Mouse (Mus musculus): ENCODE results near the gene Qdpr. TPM values are rescaled to one million over a fixed set of nuclear protein-coding genes. Genes with fewer than 3 reads are reported as not detected.

Gene Qdpr
- polyA plus RNA-seq, 1 experiment from 2014 or later: 68.6 TPM

DNA sequence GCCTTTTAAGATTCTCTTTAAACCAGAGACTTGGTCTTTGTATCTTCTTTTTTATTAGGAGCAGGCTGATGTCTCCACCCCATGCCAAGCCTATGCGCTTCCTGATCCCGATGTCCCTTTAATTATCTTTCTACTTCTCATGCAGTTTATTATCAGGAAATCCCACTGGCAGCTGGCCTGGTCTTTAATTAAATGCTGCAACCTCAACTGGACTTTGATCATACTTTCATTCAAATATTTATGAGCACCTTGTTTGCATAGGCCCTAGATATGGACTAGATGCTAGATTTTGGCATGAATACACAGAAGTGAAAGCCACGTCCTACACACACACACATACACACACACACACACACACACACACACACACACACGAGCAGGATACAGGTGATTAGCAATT lies 41.7 kb upstream of the Qdpr start:
- peaks cover 32% of the 10 kb centered on the region for H3K27me3 ChIP-seq
- in situ Hi-C loops (cut with MboI; ENCODE audit: low pct_unique_long_range_greater_than_20kb): loop anchor here (25.0 kb wide), 1 partner anchor 371 kb away; the partner anchor contains the start of gene Lcorl
- ATAC-seq (no peak), DNase-seq (ENCODE audit: low read depth, low spot score) (no peak)
- TF ChIP-seq CTCF (IDR thresholded peaks at IDR 0.05): no peak
- ChIA-PET POLR2A (interaction anchor here (1.0 kb wide), 1 partner anchor 12 kb away, joined by 4 read pairs; no protein-coding TSS in a partner anchor), CTCF (interaction anchor here (1.1 to 2.5 kb wide), 3 partner anchors 9 to 15 kb away, joined by 4 to 6 read pairs (median 6); no protein-coding TSS in a partner anchor)

DNA sequence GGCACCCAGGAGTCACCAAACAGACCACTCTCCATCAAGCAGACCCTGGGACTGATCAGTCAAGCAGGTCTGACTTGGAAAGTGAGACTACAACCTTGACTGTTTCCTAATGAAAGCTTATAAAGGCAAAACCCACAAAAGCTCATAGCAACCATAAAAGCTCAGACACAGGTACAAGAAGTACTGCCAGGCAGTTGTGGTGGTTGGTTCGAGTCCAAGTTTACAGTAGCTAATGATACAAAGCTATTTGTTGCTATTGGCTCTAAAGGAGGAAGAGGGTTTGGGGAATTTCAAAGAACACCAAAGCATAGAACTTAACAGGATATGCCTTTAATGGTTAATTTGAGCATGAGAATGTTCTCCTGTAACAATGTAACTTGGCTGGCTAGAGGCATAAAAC lies 33.6 kb upstream of the Qdpr start:
- ATAC-seq: no peak
- in situ Hi-C loops (cut with MboI; ENCODE audit: low pct_unique_long_range_greater_than_20kb): loop anchor here (25.0 kb wide), 1 partner anchor 379 kb away; the partner anchor contains the start of gene Lcorl
- TF ChIP-seq CTCF (IDR thresholded peaks at IDR 0.05): no peak
- peaks cover 31% of the 10 kb centered on the region for H3K27me3 ChIP-seq
- CTCF ChIA-PET: interaction anchor here (1.0 to 1.5 kb wide), 3 partner anchors 8 to 26 kb away, joined by 3 to 6 read pairs (median 3); no protein-coding TSS in a partner anchor
- POLR2A ChIA-PET: no interaction called here
- DNase-seq (ENCODE audit: low read depth, low spot score): no peak

DNA sequence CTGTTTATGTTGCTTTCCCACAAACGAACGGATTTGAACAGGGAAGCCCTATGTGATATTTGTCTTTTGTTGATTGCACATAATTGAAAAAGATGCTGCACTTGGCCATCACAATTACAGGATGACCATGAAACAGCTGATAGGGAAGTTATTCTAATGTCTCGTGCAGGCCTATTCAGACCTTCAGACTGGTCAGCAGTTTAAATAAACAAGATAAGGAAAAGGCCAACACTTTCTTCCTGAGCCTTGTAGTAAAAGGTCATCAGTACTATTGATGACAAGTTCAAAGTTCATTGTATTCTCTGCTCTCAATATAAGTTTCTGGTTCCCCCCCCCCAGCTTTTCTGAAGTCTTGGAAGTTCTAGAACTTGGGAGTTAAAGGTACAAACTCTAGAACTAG lies 32.6 kb upstream of the Qdpr start:
- TF ChIP-seq CTCF (IDR thresholded peaks at IDR 0.05): no peak
- POLR2A ChIA-PET: no interaction called here
- H3K27me3 ChIP-seq: peaks cover 20% of the 10 kb centered on the region
- CTCF ChIA-PET: interaction anchor here (1.0 to 1.4 kb wide), 2 partner anchors 9 to 28 kb away, joined by 3 to 6 read pairs; no protein-coding TSS in a partner anchor
- ATAC-seq: no peak
- no peak for DNase-seq (ENCODE audit: low read depth, low spot score)
- in situ Hi-C loops (cut with MboI; ENCODE audit: low pct_unique_long_range_greater_than_20kb): loop anchor here (25.0 kb wide), 1 partner anchor 380 kb away; the partner anchor contains the start of gene Lcorl

DNA sequence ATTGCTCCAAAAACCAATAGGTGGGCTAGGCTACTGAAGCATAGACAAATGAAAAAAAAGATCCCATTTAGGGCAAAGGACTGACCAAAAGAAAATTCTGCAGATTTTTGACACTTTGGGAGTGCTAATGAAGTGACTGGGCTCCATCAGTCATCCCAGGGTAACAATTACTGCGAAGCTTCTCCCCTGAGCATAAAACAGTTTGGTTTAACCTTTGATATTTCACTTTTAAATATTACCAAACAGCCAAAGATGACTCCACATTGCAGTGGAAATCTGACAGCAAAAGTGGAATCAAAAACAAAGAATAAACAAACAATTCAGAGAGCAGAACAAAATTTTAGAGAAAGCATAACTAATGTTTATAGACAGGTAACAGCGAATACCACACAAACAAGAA lies 31.1 kb upstream of the Qdpr start:
- CTCF ChIA-PET: interaction anchor here (1.4 to 1.8 kb wide), 3 partner anchors 10 to 187 kb away, joined by 3 to 4 read pairs (median 4); no protein-coding TSS in a partner anchor
- POLR2A ChIA-PET: no interaction called here
- in situ Hi-C loops (cut with MboI; ENCODE audit: low pct_unique_long_range_greater_than_20kb): loop anchor here (25.0 kb wide), 1 partner anchor 381 kb away; the partner anchor contains the start of gene Lcorl
- H3K27me3 ChIP-seq: peaks cover 13% of the 10 kb centered on the region
- TF ChIP-seq CTCF (IDR thresholded peaks at IDR 0.05): no peak
- ATAC-seq (no peak), DNase-seq (ENCODE audit: low read depth, low spot score) (no peak)

DNA sequence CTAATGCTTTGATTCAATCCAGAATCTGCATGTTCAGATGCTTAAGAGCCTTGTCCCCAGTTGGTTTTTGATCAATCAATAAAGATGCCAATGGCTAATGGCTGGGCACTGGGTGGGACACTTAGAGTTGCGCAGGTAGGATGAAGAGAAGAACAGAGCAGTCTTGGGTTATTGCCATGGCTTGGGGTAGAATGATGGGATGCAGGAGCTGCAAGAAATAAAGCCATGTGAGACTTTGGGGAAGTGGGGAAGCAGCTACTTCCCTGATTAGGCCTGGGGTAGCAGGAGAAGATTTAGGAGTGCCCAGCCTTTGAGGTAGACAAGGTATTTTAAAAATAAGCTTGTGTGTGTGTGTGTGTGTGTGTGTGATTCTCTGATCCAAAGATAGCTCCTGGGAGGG lies 30.0 kb upstream of the Qdpr start:
- TF ChIP-seq CTCF (IDR thresholded peaks at IDR 0.05): no peak
- CTCF ChIA-PET: interaction anchor here (1.4 kb wide), 1 partner anchor 188 kb away, joined by 3 read pairs; no protein-coding TSS in a partner anchor
- POLR2A ChIA-PET: interaction anchor here (1.3 kb wide), 1 partner anchor 12 kb away, joined by 4 read pairs; no protein-coding TSS in a partner anchor
- in situ Hi-C loops (cut with MboI; ENCODE audit: low pct_unique_long_range_greater_than_20kb): loop anchor here (25.0 kb wide), 1 partner anchor 382 kb away; the partner anchor contains the start of gene Lcorl
- DNase-seq (ENCODE audit: low read depth, low spot score) (no peak), ATAC-seq (no peak)
- peaks cover 8% of the 10 kb centered on the region for H3K27me3 ChIP-seq

DNA sequence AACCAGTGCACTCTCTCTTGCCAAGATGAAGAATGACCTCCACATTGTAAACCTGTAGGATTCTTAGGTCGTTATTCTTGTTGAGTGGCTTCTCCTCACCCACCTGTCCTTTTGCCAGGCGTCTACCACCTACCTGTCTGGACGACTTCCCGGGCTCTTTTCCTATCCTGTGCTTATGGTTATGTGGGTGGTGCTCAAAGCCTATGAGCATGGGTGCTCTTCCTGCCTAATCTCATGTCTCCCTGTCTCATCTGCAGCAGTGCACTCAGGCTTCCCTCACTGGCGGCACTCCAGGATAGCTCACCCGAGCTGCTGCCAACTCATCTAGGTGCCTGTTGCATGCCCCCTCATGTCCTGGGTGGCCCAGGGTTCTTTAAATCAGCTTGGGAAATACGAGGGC lies 27.6 kb upstream of the Qdpr start:
- DNase-seq (ENCODE audit: low read depth, low spot score): no peak
- in situ Hi-C loops (cut with MboI; ENCODE audit: low pct_unique_long_range_greater_than_20kb): loop anchor here (25.0 kb wide), 1 partner anchor 385 kb away; the partner anchor contains the start of gene Lcorl

DNA sequence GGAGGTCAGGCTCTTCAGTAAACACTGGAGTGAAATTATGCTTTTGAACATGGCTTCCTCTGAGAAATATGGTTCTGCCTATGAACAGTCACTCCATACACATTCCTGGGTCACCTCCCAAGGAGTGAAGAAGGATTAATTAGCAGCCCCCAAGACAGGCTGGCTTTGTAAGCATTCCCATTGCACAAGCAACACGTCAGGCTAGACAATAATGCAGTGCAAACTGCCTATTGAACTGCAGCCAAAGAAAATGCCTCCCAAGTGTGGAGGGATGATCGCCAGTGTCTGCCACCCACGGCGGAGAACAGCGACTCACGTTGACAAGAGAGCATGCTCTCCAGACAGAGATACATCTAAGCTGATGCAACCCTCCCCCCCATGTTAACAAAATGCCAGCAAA lies 26.3 kb upstream of the Qdpr start:
- TF ChIP-seq CTCF (IDR thresholded peaks at IDR 0.05): peak; percentile 6
- in situ Hi-C loops (cut with MboI; ENCODE audit: low pct_unique_long_range_greater_than_20kb): loop anchor here (25.0 kb wide), 1 partner anchor 386 kb away; the partner anchor contains the start of gene Lcorl
- ATAC-seq (peak; percentile 86), DNase-seq (ENCODE audit: low read depth, low spot score) (peak; percentile 81)
- H3K27me3 ChIP-seq: no peaks in the 10 kb centered on the region
- POLR2A ChIA-PET: interaction anchor here (1.0 kb wide), 1 partner anchor 38 kb away, joined by 3 read pairs; no protein-coding TSS in a partner anchor
- CTCF ChIA-PET: interaction anchor here (1.2 to 1.5 kb wide), 3 partner anchors 14 to 192 kb away, joined by 4 to 8 read pairs (median 6); no protein-coding TSS in a partner anchor

More for the DNA sequence above, 27.6 kb upstream of the Qdpr start:
- no peak for ATAC-seq
- peaks cover 5% of the 10 kb centered on the region for H3K27me3 ChIP-seq
- ChIA-PET POLR2A (interaction anchor here (0.7 kb wide), 1 partner anchor 16 kb away, joined by 3 read pairs; no protein-coding TSS in a partner anchor), CTCF (interaction anchor here (1.4 to 1.7 kb wide), 3 partner anchors 12 to 190 kb away, joined by 4 to 5 read pairs (median 4); no protein-coding TSS in a partner anchor)
- no peak for TF ChIP-seq CTCF (IDR thresholded peaks at IDR 0.05)

DNA sequence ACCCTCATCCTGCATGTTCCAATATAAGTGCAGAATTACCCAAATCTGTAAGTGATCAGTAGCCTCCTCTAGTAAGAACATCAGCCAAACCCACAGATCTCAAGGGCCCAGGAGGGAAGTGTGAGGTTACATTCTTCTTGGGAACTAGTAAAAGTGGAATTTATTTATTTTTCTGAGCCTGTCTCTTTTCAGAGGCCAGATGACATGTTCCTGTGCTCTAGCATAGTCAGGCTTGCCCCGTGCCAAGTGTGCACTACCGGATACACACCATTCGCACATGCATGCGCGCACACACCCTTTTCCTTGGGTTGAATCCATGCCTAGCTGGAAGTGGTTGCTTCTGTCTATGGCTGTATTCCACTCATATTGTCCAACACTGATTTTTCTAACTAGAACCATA lies 25.7 kb upstream of the Qdpr start:
- DNase-seq (ENCODE audit: low read depth, low spot score) (no peak), ATAC-seq (peak; percentile 2)
- ChIA-PET POLR2A (no interaction called here), CTCF (interaction anchor here (1.2 to 1.5 kb wide), 3 partner anchors 15 to 193 kb away, joined by 4 to 8 read pairs (median 6); no protein-coding TSS in a partner anchor)
- H3K27me3 ChIP-seq: no peaks in the 10 kb centered on the region
- in situ Hi-C loops (cut with MboI; ENCODE audit: low pct_unique_long_range_greater_than_20kb): loop anchor here (25.0 kb wide), 1 partner anchor 387 kb away; the partner anchor contains the start of gene Lcorl
- TF ChIP-seq CTCF (IDR thresholded peaks at IDR 0.05): no peak

DNA sequence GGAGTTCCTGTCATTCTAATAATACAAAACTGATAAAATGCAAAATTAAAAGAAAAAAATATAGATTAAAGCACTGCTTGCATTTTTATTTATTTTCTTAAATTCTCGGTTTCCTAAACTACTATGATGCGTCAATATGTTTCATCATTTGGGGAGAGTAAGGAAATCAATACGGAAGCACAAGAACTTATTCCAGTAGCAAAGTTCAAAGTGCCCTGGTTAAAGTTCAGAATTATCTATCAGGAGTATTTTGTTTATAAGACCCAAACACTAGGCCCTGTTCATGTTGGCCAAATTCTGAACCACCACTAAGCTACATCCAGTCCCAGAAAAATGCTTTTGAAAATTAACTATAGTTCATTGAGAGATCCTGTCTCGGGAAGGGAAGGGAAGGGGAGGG lies 24.7 kb upstream of the Qdpr start:
- H3K27me3 ChIP-seq: peaks cover 6% of the 10 kb centered on the region
- no peak for TF ChIP-seq CTCF (IDR thresholded peaks at IDR 0.05)
- ATAC-seq (no peak), DNase-seq (ENCODE audit: low read depth, low spot score) (no peak)
- ChIA-PET POLR2A (no interaction called here), CTCF (no interaction called here)
- in situ Hi-C loops (cut with MboI; ENCODE audit: low pct_unique_long_range_greater_than_20kb): loop anchor here (5.0 to 25.0 kb wide), 4 partner anchors 58 to 873 kb away; partner anchors contain the start of genes Lcorl and Ncapg

DNA sequence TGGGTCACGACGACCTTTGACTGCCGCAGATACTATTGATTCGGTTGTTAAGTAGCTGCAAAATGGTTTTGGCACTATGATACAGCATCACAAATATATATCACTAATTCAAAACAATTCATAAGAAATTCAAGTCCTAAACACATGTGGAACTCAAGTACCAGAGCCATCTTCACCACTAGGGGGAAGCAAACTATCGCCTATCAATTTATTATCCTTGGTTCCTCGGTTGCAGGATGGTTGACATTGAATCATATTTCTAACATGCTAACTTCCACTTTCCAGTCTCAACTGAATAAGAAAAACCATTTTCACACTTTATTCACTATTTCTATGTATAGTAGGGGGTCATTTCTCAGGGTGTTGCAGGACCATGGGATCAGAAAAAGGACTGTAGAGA lies 24.2 kb upstream of the Qdpr start:
- DNase-seq (ENCODE audit: low read depth, low spot score) (no peak), ATAC-seq (no peak)
- POLR2A ChIA-PET: interaction anchor here (1.2 kb wide), 1 partner anchor 27 kb away, joined by 3 read pairs; no protein-coding TSS in a partner anchor
- TF ChIP-seq CTCF (IDR thresholded peaks at IDR 0.05): peak; percentile 75
- in situ Hi-C loops (cut with MboI; ENCODE audit: low pct_unique_long_range_greater_than_20kb): loop anchor here (5.0 kb wide), 3 partner anchors 58 to 873 kb away; partner anchors contain the start of gene Ncapg
- CTCF ChIA-PET: interaction anchor here (1.2 to 1.7 kb wide), 4 partner anchors 23 to 193 kb away, joined by 3 to 6 read pairs (median 4); no protein-coding TSS in a partner anchor
- peaks cover 9% of the 10 kb centered on the region for H3K27me3 ChIP-seq

Measured in Patski (cell line).